ENCODE assay signal across 23 mouse cellular contexts in genomic region chr4:46759838-46760237, GRCm38 (mm10).
DNase-seq lines count a peak whose midpoint lies in the region; ATAC-seq lines count a peak whose summit lies in the region.
"Had no signal": no experiment of that assay in that cellular context is flagged by ENCODE, and none has a peak within 500 bp of the region (broad histone marks: within the 10 kb centered on the region; RNA-seq: fewer than 3 reads in every experiment).

No protein-coding gene starts in this region.

- no peak for DNase-seq in cerebellum, postnatal 4 days (ENCODE audit: low spot score in 2 of 2)
- DNase-seq in cerebellum, adult 11 months, result peak; percentile 43
- peak; percentile 68 for DNase-seq in cerebellum, adult 9-10 months
- peak; percentile 57 to 65 for DNase-seq in cerebellum, postnatal 36 days
- DNase-seq in thymus, postnatal 0 days (ENCODE audit: low spot score), result no peak
- DNase-seq in urinary bladder, postnatal 4 days (ENCODE audit: low spot score in 2 of 2), result no peak
- DNase-seq: adrenal gland, adult 8-10 months; gastrocnemius, postnatal 25 days; heart, adult 11 months; kidney, adult 9 months; kidney, postnatal 10 days; left cerebral cortex, postnatal 4 days; liver, embryonic 13.5 days; lung, adult 18-20 months; lung, postnatal 4 days; right cerebral cortex, postnatal 4 days; thymus, adult 2 months had no signal

- ATAC-seq in cerebellum, adult (ENCODE audit: insufficient number of reproducible peaks, low FRiP score, low TSS enrichment), result peak; percentile 42; the same call in 1 of the 2 replicates
- ATAC-seq in activated CD4-positive, CD25-positive, alpha-beta regulatory T cell, adult 4 months, result no peak
- ATAC-seq: forebrain, embryonic 13.5 days; intestine, embryonic 16.5 days; lung, postnatal 0 days; midbrain, embryonic 13.5 days had no signal

Comparison
In these comparisons a context has a peak if more than half of its experiments do, and no peak if none do; other contexts are left out.
1. DNase-seq: peak in cerebellum, adult 11 months (single experiment), cerebellum, adult 9-10 months (single experiment) and cerebellum, postnatal 36 days (2 of 2); none in cerebellum, postnatal 4 days (0 of 2), thymus, postnatal 0 days (single experiment) and urinary bladder, postnatal 4 days (0 of 2).